ENCODE assay signal across 10 mouse cellular contexts in the genomic region with DNA sequence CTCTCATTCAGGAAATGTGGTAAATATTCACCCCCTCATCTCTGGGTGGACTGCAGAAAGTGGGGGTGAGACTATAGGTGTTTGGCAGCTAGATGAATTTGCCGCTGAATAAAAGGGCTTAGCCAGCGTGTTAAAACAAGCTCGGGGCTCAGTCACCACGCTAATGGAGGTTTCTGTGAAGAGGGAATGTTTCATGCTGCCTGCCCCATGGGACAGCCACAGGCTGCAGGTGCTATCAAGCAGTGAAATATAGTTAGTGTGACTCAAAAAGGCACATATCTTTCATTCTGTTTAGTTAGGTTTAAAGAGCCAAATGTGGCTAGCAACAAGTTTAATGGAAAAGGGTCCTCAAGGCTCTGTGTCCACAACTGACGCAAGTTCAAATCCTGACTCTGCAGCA.
DNase-seq lines count a peak whose midpoint lies in the region; ATAC-seq and TF ChIP-seq lines count a peak whose summit lies in the region.
"Had no signal": no experiment of that assay in that cellular context is flagged by ENCODE, and none has a peak within 500 bp of the region (broad histone marks: within the 10 kb centered on the region; RNA-seq: fewer than 3 reads in every experiment).

No protein-coding gene starts in this region.

- 52% methylated on average over 5 of the region's 5 CpGs for WGBS in kidney, embryonic 14.5 days
- WGBS in forebrain, embryonic 12.5 days, result 35% methylated on average over 5 of the region's 5 CpGs
- WGBS in hindbrain, postnatal 0 days, result 38% methylated on average over 5 of the region's 5 CpGs
- WGBS in neural tube, embryonic 14.5 days, result 37% methylated on average over 5 of the region's 5 CpGs

- no peaks in the 10 kb centered on the region for H3K27me3 ChIP-seq in kidney, embryonic 14.5 days (ENCODE audit: control insufficient read depth, insufficient read depth, low read length)
- H3K27me3 ChIP-seq in forebrain, embryonic 12.5 days, result no peaks in the 10 kb centered on the region
- H3K27me3 ChIP-seq in hindbrain, postnatal 0 days (ENCODE audit: insufficient read depth, low read length), result no peaks in the 10 kb centered on the region
- H3K27me3 ChIP-seq in neural tube, embryonic 14.5 days (ENCODE audit: control insufficient read depth, insufficient read depth, low read length), result no peaks in the 10 kb centered on the region
- H3K27me3 ChIP-seq: liver, embryonic 15.5 days had no signal

- no peak for DNase-seq in kidney, postnatal 14 days
- DNase-seq in hindbrain, postnatal 0 days (ENCODE audit: low spot score), result no peak
- DNase-seq in c-Kit-positive CD71-positive TER-119-positive erythroid progenitor cells, embryonic 14.5 days (ENCODE audit: low spot score), result no peak
- no peak for DNase-seq in heart, adult 9 months (ENCODE audit: low spot score in 2 of 2)
- no peak for DNase-seq in MN1 (ENCODE audit: low spot score)
- DNase-seq: thymus, adult 2 months had no signal

- H3K27ac ChIP-seq in kidney, embryonic 14.5 days (ENCODE audit: low read depth, low read length), result peak overlapping the region; percentile 33; the same call in 1 of the 2 replicates
- peak overlapping the region; percentile 47; the same call in 1 of the 2 replicates for H3K27ac ChIP-seq in forebrain, embryonic 12.5 days
- peak overlapping the region; percentile 80 for H3K27ac ChIP-seq in hindbrain, postnatal 0 days
- 0 out of 2 replicates have a peak overlapping the region, but pooled peaks have one; percentile 39 for H3K27ac ChIP-seq in neural tube, embryonic 14.5 days (ENCODE audit: low read depth, low read length)
- H3K27ac ChIP-seq: liver, embryonic 15.5 days had no signal

- H3K9ac ChIP-seq in kidney, embryonic 14.5 days (ENCODE audit: low read depth, low read length), result no peak overlapping the region; the same call in 1 of the 2 replicates
- no peak overlapping the region for H3K9ac ChIP-seq in forebrain, embryonic 12.5 days
- H3K9ac ChIP-seq in hindbrain, postnatal 0 days (replicated peaks; ENCODE audit: low read length), result no peak overlapping the region
- H3K9ac ChIP-seq in neural tube, embryonic 14.5 days (replicated peaks; ENCODE audit: low read depth, low read length), result no peak overlapping the region
- H3K9ac ChIP-seq: liver, embryonic 15.5 days had no signal

- no peaks in the 10 kb centered on the region for H3K36me3 ChIP-seq in kidney, embryonic 14.5 days (ENCODE audit: control insufficient read depth, insufficient read depth, low read length)
- H3K36me3 ChIP-seq in forebrain, embryonic 12.5 days (replicated peaks), result no peaks in the 10 kb centered on the region
- no peaks in the 10 kb centered on the region for H3K36me3 ChIP-seq in hindbrain, postnatal 0 days (ENCODE audit: insufficient read depth, low read length)
- no peaks in the 10 kb centered on the region for H3K36me3 ChIP-seq in neural tube, embryonic 14.5 days (ENCODE audit: control insufficient read depth, insufficient read depth, low read length)
- H3K36me3 ChIP-seq: liver, embryonic 15.5 days had no signal

- no peak overlapping the region for H3K4me2 ChIP-seq in kidney, embryonic 14.5 days (replicated peaks; ENCODE audit: low read depth, low read length)
- no peak overlapping the region for H3K4me2 ChIP-seq in forebrain, embryonic 12.5 days
- no peak overlapping the region for H3K4me2 ChIP-seq in hindbrain, postnatal 0 days (ENCODE audit: low read depth, low read length)
- H3K4me2 ChIP-seq in neural tube, embryonic 14.5 days (ENCODE audit: low read depth, low read length), result no peak overlapping the region
- H3K4me2 ChIP-seq: liver, embryonic 15.5 days had no signal

- no peak for ATAC-seq in kidney, embryonic 14.5 days (ENCODE audit: low FRiP score, low TSS enrichment)
- ATAC-seq in forebrain, embryonic 12.5 days (ENCODE audit: low FRiP score), result no peak; the same call in 1 of the 2 replicates
- ATAC-seq in hindbrain, postnatal 0 days, result no peak
- ATAC-seq in neural tube, embryonic 14.5 days (ENCODE audit: low read depth), result no peak

- no peak for TF ChIP-seq CTCF in hindbrain, postnatal 0 days (IDR thresholded peaks at IDR 0.05; ENCODE audit: low read depth)

- no peaks in the 10 kb centered on the region for H3K9me3 ChIP-seq in kidney, embryonic 14.5 days (ENCODE audit: control insufficient read depth, low read length)
- no peaks in the 10 kb centered on the region for H3K9me3 ChIP-seq in forebrain, embryonic 12.5 days
- H3K9me3 ChIP-seq in hindbrain, postnatal 0 days (ENCODE audit: low read length), result no peaks in the 10 kb centered on the region
- H3K9me3 ChIP-seq in neural tube, embryonic 14.5 days (ENCODE audit: control insufficient read depth, low read length), result no peaks in the 10 kb centered on the region
- H3K9me3 ChIP-seq: liver, embryonic 15.5 days had no signal

- H3K4me1 ChIP-seq in kidney, embryonic 14.5 days (ENCODE audit: control insufficient read depth, insufficient read depth, low read length), result peaks cover 42% of the 10 kb centered on the region
- H3K4me1 ChIP-seq in forebrain, embryonic 12.5 days, result peaks cover 46% of the 10 kb centered on the region
- peaks cover 15% of the 10 kb centered on the region; the same call in 1 of the 2 replicates for H3K4me1 ChIP-seq in hindbrain, postnatal 0 days (ENCODE audit: insufficient read depth, low read length)
- peaks cover 14% of the 10 kb centered on the region for H3K4me1 ChIP-seq in neural tube, embryonic 14.5 days (ENCODE audit: control insufficient read depth, insufficient read depth, low read length)

- H3K4me3 ChIP-seq in kidney, embryonic 14.5 days (ENCODE audit: low read length), result no peak overlapping the region
- no peak overlapping the region for H3K4me3 ChIP-seq in forebrain, embryonic 12.5 days (replicated peaks)
- no peak overlapping the region for H3K4me3 ChIP-seq in hindbrain, postnatal 0 days (ENCODE audit: low read length)
- H3K4me3 ChIP-seq in neural tube, embryonic 14.5 days (ENCODE audit: low read depth, low read length), result no peak overlapping the region
- H3K4me3 ChIP-seq: liver, embryonic 15.5 days had no signal
